Mouse (Mus musculus) kidney, postnatal 0 days (tissue): ENCODE data around the gene Lmtk3. TPM values are rescaled to one million over a fixed set of nuclear protein-coding genes. Genes with fewer than 3 reads are reported as not detected.

Experiments
- ATAC-seq: fragments of 200-750 bp; cut with Nextera tagmentation; replicated peaks from 2 replicates; pipeline ENCODE4 v1.8.0; 2017; ENCODE audit warnings: low read depth, moderate number of reproducible peaks, moderate TSS enrichment, moderate library complexity; ENCODE audit not compliant: low FRiP score
- DNase-seq: peaks from one replicate; pipeline ENCODE4 v3.0.0-alpha.2; 2016; ENCODE audit warnings: low spot score
- H3K27ac ChIP-seq: fragments of 300-500 bp; sonication (generic); 2 replicates; pipeline ENCODE4 v1.5.1; 2014; ENCODE audit warnings: mild to moderate bottlenecking
- H3K27me3 ChIP-seq: fragments of 300-500 bp; sonication (generic); 2 replicates; pipeline ENCODE4 v1.6.1; 2014; ENCODE audit warnings: low read length, mixed read lengths; ENCODE audit not compliant: insufficient read depth
- H3K36me3 ChIP-seq: fragments of 300-500 bp; sonication (generic); 2 replicates; pipeline ENCODE4 v1.6.1; 2014; ENCODE audit warnings: low read length, mixed read lengths; ENCODE audit not compliant: insufficient read depth
- H3K4me1 ChIP-seq: fragments of 300-500 bp; sonication (generic); replicated peaks from 2 replicates; pipeline ENCODE4 v1.6.1; 2014; ENCODE audit warnings: antibody characterized with exemption, low read length, mixed read lengths; ENCODE audit not compliant: insufficient read depth
- H3K4me2 ChIP-seq: fragments of 300-500 bp; sonication (generic); 2 replicates; pipeline ENCODE4 v1.6.1; 2014; ENCODE audit warnings: mild to moderate bottlenecking, low read length, moderate library complexity, mixed read lengths
- H3K4me3 ChIP-seq: fragments of 300-500 bp; sonication (generic); replicated peaks from 2 replicates; pipeline ENCODE4 v1.5.1; 2014; ENCODE audit warnings: low read depth, low read length
- H3K9ac ChIP-seq: fragments of 300-500 bp; sonication (generic); 2 replicates; pipeline ENCODE4 v1.6.1; 2014; ENCODE audit warnings: low read depth, low read length
- H3K9me3 ChIP-seq: fragments of 300-500 bp; sonication (generic); replicated peaks from 2 replicates; pipeline ENCODE4 v1.6.1; 2016; ENCODE audit warnings: low read length, inconsistent platforms, mixed read lengths
- CTCF ChIP-seq: IDR thresholded peaks from 2 replicates; pipeline ENCODE4 v1.5.1; 2016; ENCODE audit warnings: antibody characterized with exemption, low read depth, mild to moderate bottlenecking, moderate library complexity
- WGBS: fragments of 180-500 bp; shearing (Covaris S2); extraction: QIAGEN DNeasy Blood & Tissue Kit; methylation state at CpG from one replicate; pipeline ENCODE4 v1.1.7; 2014; 5-methylcytosine and 5-hydroxymethylcytosine counted together
- polyA plus RNA-seq: library from polyadenylated mRNA; unstranded; fragments of >200 nt; fragmentation: Nextera tagmentation; extraction: Ambion mirVana; gene quantifications from 2 replicates; pipeline ENCODE4 v1.2.1, GENCODE M21; 2015

Lmtk3 gene
- polyA plus RNA-seq, 1 experiment from 2014 or later, result 0.91 TPM

DNA sequence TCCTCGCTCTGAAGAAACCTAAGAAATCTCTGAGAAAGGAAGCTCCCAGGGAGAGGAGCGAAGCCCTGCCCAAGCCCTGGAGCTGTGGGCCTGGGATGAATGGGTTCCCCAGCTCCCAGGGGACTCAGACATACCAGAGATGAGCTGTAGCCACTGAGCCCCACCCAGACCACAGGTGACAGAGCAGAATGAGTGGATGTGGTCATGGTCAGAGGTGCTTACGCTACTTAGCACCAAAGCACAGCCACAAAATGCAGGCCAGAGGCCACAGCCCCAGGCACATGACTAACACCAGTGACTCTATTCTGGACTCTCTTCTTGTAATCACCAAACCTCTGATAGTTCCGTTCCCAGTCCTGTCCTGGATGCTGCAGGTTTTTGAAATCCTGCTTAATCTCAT lies 12.4 kb upstream of the Lmtk3 start:
- Histone ChIP-seq H3K9ac (no peak overlapping the region), H3K9me3 (no peaks in the 10 kb centered on the region), H3K27me3 (no peaks in the 10 kb centered on the region), H3K36me3 (no peaks in the 10 kb centered on the region), H3K4me1 (no peaks in the 10 kb centered on the region; the same call in 1 of the 2 replicates), H3K4me2 (no peak overlapping the region), H3K27ac (no peak overlapping the region), H3K4me3 (no peak overlapping the region)
- TF ChIP-seq CTCF, result no peak
- ATAC-seq (no peak), DNase-seq (no peak)
- 72% methylated on average over 4 of the region's 4 CpGs for WGBS

DNA sequence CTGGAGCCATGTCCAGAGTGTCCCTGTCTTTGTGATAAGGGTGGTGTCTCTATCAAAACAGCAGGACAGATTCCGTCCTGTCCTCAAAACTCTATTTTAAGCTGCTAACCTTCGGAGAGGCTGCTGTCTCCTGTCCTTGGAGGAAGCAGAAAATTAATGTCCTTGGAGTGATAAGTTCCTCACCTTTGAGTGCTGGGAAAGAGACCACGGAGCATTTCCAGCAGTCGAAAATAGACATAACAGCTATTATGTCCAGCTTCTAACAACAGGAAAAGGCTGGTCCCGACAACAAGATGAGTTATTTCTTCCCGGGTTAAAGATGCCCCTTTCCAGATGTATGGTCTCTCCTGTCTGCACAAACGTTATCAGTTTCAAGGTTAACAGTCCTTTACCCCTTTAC lies 8.3 kb upstream of the Lmtk3 start:
- DNase-seq (no peak), ATAC-seq (no peak)
- Histone ChIP-seq H3K4me1 (no peaks in the 10 kb centered on the region; the same call in 1 of the 2 replicates), H3K36me3 (no peaks in the 10 kb centered on the region), H3K4me2 (no peak overlapping the region), H3K27ac (no peak overlapping the region), H3K27me3 (no peaks in the 10 kb centered on the region), H3K9me3 (no peaks in the 10 kb centered on the region), H3K9ac (no peak overlapping the region), H3K4me3 (no peak overlapping the region)
- WGBS, result 51% methylated on average over 7 of the region's 7 CpGs
- no peak for TF ChIP-seq CTCF

DNA sequence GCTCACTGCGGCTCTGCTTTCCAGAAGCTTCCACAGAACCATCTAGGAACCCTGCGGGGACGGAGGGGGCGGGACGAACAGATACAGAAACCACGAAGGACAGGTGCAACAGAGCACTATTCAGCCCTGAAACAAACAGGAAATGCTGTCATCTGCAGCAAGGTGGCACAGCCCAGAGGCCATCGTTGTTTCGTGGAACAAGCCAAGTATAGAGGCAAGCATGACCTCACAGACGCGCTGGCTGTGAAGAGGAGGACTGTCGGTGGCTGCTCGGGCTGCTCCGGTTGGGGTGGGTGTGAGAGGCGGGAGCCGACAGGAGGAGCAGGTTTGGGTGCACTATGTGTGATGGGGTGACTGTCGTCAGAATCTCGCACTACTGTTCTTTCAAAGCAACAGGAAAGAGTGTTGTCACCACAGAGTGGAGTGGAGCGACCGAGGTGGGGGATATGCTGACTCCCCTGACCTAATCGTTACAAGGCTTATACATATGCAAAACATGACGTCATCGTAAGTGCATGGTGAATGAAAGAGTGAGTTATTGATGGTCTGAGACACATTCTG lies 4.4 kb upstream of the Lmtk3 start:
- Histone ChIP-seq H3K9ac (no peak overlapping the region), H3K36me3 (no peaks in the 10 kb centered on the region), H3K4me2 (peak overlapping the region; percentile 19), H3K4me3 (no peak overlapping the region), H3K27me3 (no peaks in the 10 kb centered on the region), H3K4me1 (peaks cover 6% of the 10 kb centered on the region; the same call in 1 of the 2 replicates), H3K9me3 (no peaks in the 10 kb centered on the region), H3K27ac (no peak overlapping the region)
- ATAC-seq (peak; percentile 46; the same call in 1 of the 2 replicates), DNase-seq (no peak)
- whole genome bisulfite sequencing, result 19% methylated on average over 22 of the region's 22 CpGs
- TF ChIP-seq CTCF, result no peak

DNA sequence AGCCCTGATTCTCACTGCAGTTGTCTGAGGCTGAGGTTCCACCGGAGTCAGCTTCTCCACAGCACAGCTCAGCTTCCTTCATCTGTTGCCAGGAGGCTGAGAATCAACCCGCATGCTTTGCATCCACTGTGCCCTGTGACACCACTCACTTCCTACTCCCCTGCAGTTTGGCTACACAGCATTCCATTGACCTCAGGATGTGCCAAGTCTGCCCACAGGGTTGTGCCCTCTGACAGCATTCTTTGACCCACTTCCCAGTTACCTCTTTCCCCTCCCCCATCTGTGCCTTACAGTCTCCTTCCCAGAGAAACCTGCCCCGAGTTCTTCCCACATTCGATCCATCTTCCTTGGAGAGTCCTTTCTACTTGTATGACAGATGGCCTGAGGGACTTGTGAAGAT lies 1.3 kb upstream of the Lmtk3 start:
- 66% methylated on average over 4 of the region's 4 CpGs for WGBS
- TF ChIP-seq CTCF, result no peak
- H3K4me3 ChIP-seq, result no peak overlapping the region
- H3K9me3 ChIP-seq, result no peaks in the 10 kb centered on the region
- no peak overlapping the region for H3K9ac ChIP-seq
- no peaks in the 10 kb centered on the region for H3K27me3 ChIP-seq
- no peaks in the 10 kb centered on the region for H3K36me3 ChIP-seq
- DNase-seq (no peak), ATAC-seq (no peak)
- no peak overlapping the region for H3K27ac ChIP-seq
- H3K4me2 ChIP-seq, result no peak overlapping the region
- peaks cover 19% of the 10 kb centered on the region; the same call in 1 of the 2 replicates for H3K4me1 ChIP-seq

DNA sequence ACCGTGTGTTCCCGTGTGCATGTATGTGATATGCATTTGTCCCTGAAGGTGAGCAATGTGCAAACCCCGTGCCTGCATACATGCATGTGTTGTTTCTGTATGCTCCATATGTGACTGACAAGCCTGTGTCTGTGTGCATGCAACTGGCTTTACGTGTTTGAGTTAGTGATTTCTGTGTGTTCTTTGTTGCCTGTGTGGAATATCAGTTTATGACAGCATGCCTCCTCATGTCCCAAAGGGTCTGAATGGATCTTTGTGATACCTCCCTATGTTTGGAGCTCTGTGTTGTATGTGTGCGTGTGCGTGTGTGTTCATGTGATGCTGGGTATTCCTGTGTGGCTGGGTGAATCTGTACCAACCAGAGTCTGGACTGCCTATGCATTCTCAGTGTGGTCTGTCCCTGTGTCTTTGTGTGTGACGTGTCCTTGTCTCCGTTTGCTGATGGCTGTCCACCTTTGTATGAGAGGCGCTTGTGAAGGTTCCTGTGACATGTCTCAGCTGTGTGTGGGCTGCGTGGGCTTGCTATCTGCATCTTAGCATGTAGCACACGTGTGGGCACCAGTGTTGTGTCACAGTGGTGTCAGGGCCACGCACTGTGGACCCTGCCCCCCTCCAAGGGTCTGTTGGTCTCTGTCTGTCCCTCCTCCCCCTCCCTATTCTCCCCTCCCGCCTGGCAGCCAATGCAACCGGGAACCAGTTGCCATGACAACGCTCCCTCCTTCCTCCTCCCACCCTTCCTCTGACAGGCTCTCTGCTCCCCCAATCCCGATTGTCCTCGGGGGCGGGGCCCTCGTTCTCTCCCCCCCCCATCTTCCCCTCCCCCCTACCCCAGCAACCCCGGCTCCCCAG lies 1.2 kb downstream of the Lmtk3 start, which contains the start of gene Sult2b1:
TSS of gene Sult2b1 (minus strand) at position 146 of the 849 bp plus-strand sequence.
- no peak for TF ChIP-seq CTCF
- 22% methylated on average over 20 of the region's 20 CpGs for WGBS
- Histone ChIP-seq H3K36me3 (no peaks in the 10 kb centered on the region), H3K9me3 (no peaks in the 10 kb centered on the region), H3K4me2 (peak within 1 kb of the TSS; percentile 95), H3K27me3 (no peaks in the 10 kb centered on the region), H3K9ac (peak within 1 kb of the TSS; percentile 63), H3K4me1 (peaks cover 19% of the 10 kb centered on the region; the same call in 1 of the 2 replicates), H3K27ac (no peak within 1 kb of the TSS), H3K4me3 (peak within 1 kb of the TSS; percentile 60)
- ATAC-seq, result peak; percentile 27
- peak; percentile 88 for DNase-seq

DNA sequence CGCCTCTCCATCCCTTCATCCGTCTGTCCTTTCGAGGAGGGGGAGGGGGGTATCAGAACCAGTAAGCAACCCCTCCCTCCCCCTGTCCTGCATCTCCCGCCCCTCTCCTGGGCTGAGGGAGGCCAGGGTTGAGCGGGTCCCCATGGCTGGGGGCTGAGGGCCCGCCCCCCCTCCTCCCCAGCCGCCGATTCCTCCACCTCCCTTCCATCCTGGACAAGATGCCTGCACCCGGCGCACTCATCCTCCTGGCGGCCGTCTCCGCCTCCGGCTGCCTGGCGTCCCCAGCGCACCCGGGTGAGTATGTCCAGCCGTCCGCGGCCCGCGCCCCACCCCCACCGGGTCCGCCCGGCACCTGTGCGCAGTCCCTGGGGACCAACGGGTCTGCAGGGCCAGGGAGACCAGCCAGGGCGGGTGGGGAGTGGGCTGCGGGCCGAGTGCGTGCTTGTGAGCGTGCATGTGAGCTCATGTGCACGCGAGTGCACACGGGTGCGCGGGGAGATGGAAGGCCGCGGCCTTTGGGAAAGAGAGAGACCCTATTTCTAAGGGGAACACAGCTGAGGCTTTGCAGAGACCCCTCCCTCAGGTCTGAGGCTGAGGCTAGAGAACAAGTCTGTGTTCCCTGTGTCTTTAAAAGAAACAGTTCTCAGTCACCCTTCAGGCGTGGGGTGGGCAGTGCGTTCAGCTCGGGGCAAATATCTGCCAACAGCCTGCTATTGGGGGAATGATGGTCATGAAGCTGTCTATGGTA lies 2.0 kb downstream of the Lmtk3 start:
- Histone ChIP-seq H3K27ac (no peak overlapping the region), H3K4me1 (peaks cover 19% of the 10 kb centered on the region; the same call in 1 of the 2 replicates), H3K4me3 (peak overlapping the region; percentile 60), H3K9ac (peak overlapping the region; percentile 60), H3K36me3 (no peaks in the 10 kb centered on the region), H3K4me2 (peak overlapping the region; percentile 95), H3K27me3 (no peaks in the 10 kb centered on the region), H3K9me3 (no peaks in the 10 kb centered on the region)
- DNase-seq (no peak), ATAC-seq (peak; percentile 35)
- TF ChIP-seq CTCF, result no peak
- under 1% methylated on average over 36 of the region's 42 CpGs for WGBS
